Mouse (Mus musculus): ENCODE results near the gene Papolg. TPM values are rescaled to one million over a fixed set of nuclear protein-coding genes. Genes with fewer than 3 reads are reported as not detected.

Papolg gene
- total RNA-seq, 2 experiments from 2014 or later = 4.5 to 4.6 TPM

Other genes starting within 250 kb of the Papolg start
- 10 to 100 TPM; 13.7 to 17.9 TPM for gene Pus10, start 229.6 kb downstream of the Papolg start, total RNA-seq (2021)
- gene Pex13, start 229.3 kb downstream of the Papolg start, total RNA-seq (2021) = 10 to 100 TPM; 19.0 to 21.0 TPM
- gene Rel, start 124.3 kb downstream of the Papolg start, total RNA-seq (2021) = 1 to 10 TPM; 3.5 to 4.2 TPM
- gene A830031A19Rik, start 179.8 kb upstream of the Papolg start, total RNA-seq (2021) = not detected
- gene Bcl11a, start 182.8 kb upstream of the Papolg start, total RNA-seq (2021) = under 1 TPM in 1 of 2 experiments, not detected in 1; 0.05 TPM